Mouse (Mus musculus) cerebellum, adult 2 months (tissue): ENCODE measurements at regions not wholly inside any gene's neighbourhood (a gene's known extent, or its start where the extent isn't known, plus 50 kb on each side); places are given as distances from the start of the nearest gene placed in this dataset.

ENCODE experiments used
- CTCF ChIP-seq: fragments of 200-500 bp; IDR thresholded peaks from 2 replicates; pipeline ENCODE4 v1.5.1; 2011; ENCODE audit warnings: low read depth, mild to moderate bottlenecking, control low read depth, low read length, moderate library complexity, borderline replicate concordance; ENCODE audit not compliant: insufficient read depth
- POLR2A ChIP-seq: fragments of 200-500 bp; IDR thresholded peaks from 2 replicates; pipeline ENCODE4 v1.6.1; 2011; ENCODE audit warnings: low read length, control low read depth, borderline replicate concordance; ENCODE audit not compliant: insufficient read depth

DNA sequence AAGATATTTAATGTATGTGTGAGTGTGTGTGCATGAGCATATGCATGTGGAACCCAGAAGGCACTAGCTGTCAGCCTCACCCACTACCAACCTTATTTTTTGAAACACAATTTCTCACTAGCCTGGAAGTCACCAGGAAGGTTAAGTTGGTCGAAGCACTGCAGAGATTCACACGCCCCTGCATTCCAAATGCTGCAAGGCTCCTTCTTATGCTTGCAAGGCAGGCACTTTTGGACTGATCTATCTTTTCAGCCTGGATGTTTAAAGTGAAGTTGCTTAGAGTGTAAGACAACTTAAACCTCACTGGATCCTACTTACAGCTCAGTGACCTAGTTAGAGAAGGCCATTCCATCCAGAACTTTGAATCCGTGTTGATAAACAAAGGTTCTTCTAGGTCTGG, 56.7 kb upstream of the Lmcd1 start:
- TF ChIP-seq POLR2A (no peak), CTCF (no peak)
